Mouse (Mus musculus): ENCODE data around the gene Cep164. TPM values are rescaled to one million over a fixed set of nuclear protein-coding genes. Genes with fewer than 3 reads are reported as not detected.
A peak's percentile ranks its signal among the peaks of the same experiment; 100 is the strongest.

Gene Cep164
- polyA plus RNA-seq, 1 experiment from 2014 or later: 5.4 TPM

GRCm38 (mm10) chr9:45754452-45755091, 73.9 kb downstream of the Cep164 start:
- 25% methylated on average over 8 of the region's 8 CpGs for WGBS (ENCODE audit: insufficient replicate concordance)
- H3K4me3 ChIP-seq (ENCODE audit: low read depth, low read length): no peak overlapping the region
- H3K9me3 ChIP-seq (replicated peaks; ENCODE audit: control insufficient read depth, low read length): no peaks in the 10 kb centered on the region
- H3K27me3 ChIP-seq (ENCODE audit: control insufficient read depth, insufficient read depth, low read depth, low read length): no peaks in the 10 kb centered on the region
- no peak for ATAC-seq (ENCODE audit: low read depth)
- no peaks in the 10 kb centered on the region for H3K4me1 ChIP-seq (ENCODE audit: control insufficient read depth, low read depth, low read length)
- H3K27ac ChIP-seq (ENCODE audit: low read length): no peak overlapping the region
- no peaks in the 10 kb centered on the region for H3K36me3 ChIP-seq (ENCODE audit: control insufficient read depth, insufficient read depth)
- H3K9ac ChIP-seq (ENCODE audit: low read depth, low read length): no peak overlapping the region
- H3K4me2 ChIP-seq (ENCODE audit: low read depth, low read length): no peak overlapping the region

DNA sequence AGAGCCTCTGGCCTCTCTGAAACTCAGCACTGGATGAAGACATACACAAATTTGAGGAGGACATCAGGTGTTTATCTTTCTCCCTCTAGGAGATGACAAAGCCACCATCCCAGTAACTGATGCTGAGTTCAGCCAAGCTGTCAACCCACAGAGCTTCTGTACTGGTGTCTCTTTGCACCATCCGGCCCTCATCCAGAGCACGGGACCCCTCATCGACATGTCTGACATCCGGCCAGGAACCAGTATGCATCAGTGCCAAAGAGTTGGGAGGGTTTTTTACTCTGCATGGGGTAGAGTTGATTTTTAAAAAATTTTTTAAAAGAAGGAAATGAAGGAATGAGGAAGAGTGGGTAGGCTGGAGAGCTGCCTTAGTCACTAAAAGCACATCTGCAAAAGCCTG, 78.6 kb downstream of the Cep164 start:
- Histone ChIP-seq H3K9me3 (replicated peaks; ENCODE audit: control insufficient read depth, low read length) (no peaks in the 10 kb centered on the region), H3K4me1 (ENCODE audit: control insufficient read depth, low read depth, low read length) (no peaks in the 10 kb centered on the region), H3K27ac (ENCODE audit: low read length) (no peak overlapping the region), H3K36me3 (ENCODE audit: control insufficient read depth, insufficient read depth) (no peaks in the 10 kb centered on the region), H3K27me3 (ENCODE audit: control insufficient read depth, insufficient read depth, low read depth, low read length) (no peaks in the 10 kb centered on the region), H3K4me2 (ENCODE audit: low read depth, low read length) (no peak overlapping the region), H3K9ac (ENCODE audit: low read depth, low read length) (no peak overlapping the region), H3K4me3 (ENCODE audit: low read depth, low read length) (no peak overlapping the region)
- ATAC-seq (ENCODE audit: low read depth): no peak
- WGBS (ENCODE audit: insufficient replicate concordance): 69% methylated on average over 4 of the region's 4 CpGs

GRCm38 (mm10) chr9:45745451-45745850, 83.0 kb downstream of the Cep164 start:
- Histone ChIP-seq H3K4me3 (ENCODE audit: low read depth, low read length) (no peak overlapping the region), H3K27me3 (ENCODE audit: control insufficient read depth, insufficient read depth, low read depth, low read length) (no peaks in the 10 kb centered on the region), H3K9ac (ENCODE audit: low read depth, low read length) (no peak overlapping the region), H3K4me1 (ENCODE audit: control insufficient read depth, low read depth, low read length) (no peaks in the 10 kb centered on the region), H3K36me3 (ENCODE audit: control insufficient read depth, insufficient read depth) (no peaks in the 10 kb centered on the region), H3K4me2 (ENCODE audit: low read depth, low read length) (no peak overlapping the region), H3K27ac (ENCODE audit: low read length) (no peak overlapping the region), H3K9me3 (replicated peaks; ENCODE audit: control insufficient read depth, low read length) (no peaks in the 10 kb centered on the region)
- ATAC-seq (ENCODE audit: low read depth): peak; percentile 47; the same call in 1 of the 2 replicates
- WGBS (ENCODE audit: insufficient replicate concordance): 23% methylated on average over 7 of the region's 7 CpGs

DNA sequence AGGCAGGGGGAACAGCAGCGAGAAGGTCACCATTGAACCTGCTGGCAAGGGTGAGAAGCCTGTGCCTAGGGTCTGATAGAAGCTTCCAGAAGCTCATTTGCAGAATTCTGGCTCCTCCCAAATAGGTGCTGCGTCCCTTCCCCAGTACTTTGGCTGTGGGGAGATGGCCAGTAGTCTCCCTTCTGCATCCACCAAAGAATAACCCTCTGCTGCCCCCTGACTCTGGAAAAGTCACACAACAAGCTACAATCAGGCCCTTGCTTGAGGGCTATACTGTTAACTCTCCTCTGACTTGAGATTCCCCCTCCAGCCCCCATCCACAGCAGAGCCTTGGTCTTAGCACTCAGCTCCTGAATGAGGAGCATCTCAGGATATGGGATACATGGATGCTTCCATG, 87.9 kb downstream of the Cep164 start:
- H3K9ac ChIP-seq (ENCODE audit: low read depth, low read length): no peak overlapping the region
- 56% methylated on average over 2 of the region's 2 CpGs for WGBS (ENCODE audit: insufficient replicate concordance)
- H3K27ac ChIP-seq (ENCODE audit: low read length): no peak overlapping the region
- H3K4me2 ChIP-seq (ENCODE audit: low read depth, low read length): no peak overlapping the region
- no peaks in the 10 kb centered on the region for H3K36me3 ChIP-seq (ENCODE audit: control insufficient read depth, insufficient read depth)
- no peak overlapping the region for H3K4me3 ChIP-seq (ENCODE audit: low read depth, low read length)
- ATAC-seq (ENCODE audit: low read depth): no peak
- no peaks in the 10 kb centered on the region for H3K9me3 ChIP-seq (replicated peaks; ENCODE audit: control insufficient read depth, low read length)
- no peaks in the 10 kb centered on the region for H3K27me3 ChIP-seq (ENCODE audit: control insufficient read depth, insufficient read depth, low read depth, low read length)
- H3K4me1 ChIP-seq (ENCODE audit: control insufficient read depth, low read depth, low read length): no peaks in the 10 kb centered on the region

GRCm38 (mm10) chr9:45739702-45740583, 88.5 kb downstream of the Cep164 start:
- no peak overlapping the region for H3K4me3 ChIP-seq (ENCODE audit: low read depth, low read length)
- H3K36me3 ChIP-seq (ENCODE audit: control insufficient read depth, insufficient read depth): no peaks in the 10 kb centered on the region
- no peaks in the 10 kb centered on the region for H3K9me3 ChIP-seq (replicated peaks; ENCODE audit: control insufficient read depth, low read length)
- no peak overlapping the region for H3K9ac ChIP-seq (ENCODE audit: low read depth, low read length)
- no peaks in the 10 kb centered on the region for H3K27me3 ChIP-seq (ENCODE audit: control insufficient read depth, insufficient read depth, low read depth, low read length)
- no peak for ATAC-seq (ENCODE audit: low read depth)
- H3K4me1 ChIP-seq (ENCODE audit: control insufficient read depth, low read depth, low read length): no peaks in the 10 kb centered on the region
- no peak overlapping the region for H3K4me2 ChIP-seq (ENCODE audit: low read depth, low read length)
- WGBS (ENCODE audit: insufficient replicate concordance): 58% methylated on average over 17 of the region's 17 CpGs
- no peak overlapping the region for H3K27ac ChIP-seq (ENCODE audit: low read length)

DNA sequence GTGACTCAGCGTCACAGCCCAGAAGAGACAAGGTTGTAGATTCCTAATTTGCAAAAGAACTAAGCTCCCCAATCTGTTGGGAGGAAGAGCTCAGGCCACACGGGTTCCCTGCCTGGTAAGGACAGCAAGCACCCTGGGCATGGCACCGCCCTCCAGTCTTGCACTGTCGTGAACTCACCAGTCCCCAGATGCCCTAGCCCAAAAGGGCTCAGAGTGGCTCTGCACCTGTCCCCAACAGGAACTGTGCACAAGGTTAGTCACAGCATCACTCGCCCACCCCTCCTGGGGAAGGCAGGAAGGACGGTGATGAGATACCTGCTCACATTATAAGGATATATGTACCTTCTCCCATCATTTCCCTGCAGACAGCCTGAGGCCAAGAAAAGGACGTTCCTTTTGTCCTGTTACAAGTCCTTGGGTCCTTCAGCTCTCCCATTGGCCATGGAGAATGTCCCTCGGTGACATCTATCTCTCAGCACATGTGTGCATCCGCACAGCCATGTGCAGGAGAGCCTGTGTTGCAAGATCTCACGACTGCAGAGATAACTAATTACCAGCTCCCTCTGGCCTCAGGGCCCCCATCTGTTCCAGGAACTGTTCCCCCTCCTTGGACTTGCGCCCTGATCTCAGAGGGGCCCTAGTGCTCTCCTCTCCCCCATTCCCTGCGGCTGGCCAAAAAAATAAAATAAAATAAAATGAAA, 89.3 kb downstream of the Cep164 start:
- no peaks in the 10 kb centered on the region for H3K27me3 ChIP-seq (ENCODE audit: control insufficient read depth, insufficient read depth, low read depth, low read length)
- 55% methylated on average over 12 of the region's 12 CpGs for WGBS (ENCODE audit: insufficient replicate concordance)
- no peaks in the 10 kb centered on the region for H3K36me3 ChIP-seq (ENCODE audit: control insufficient read depth, insufficient read depth)
- H3K27ac ChIP-seq (ENCODE audit: low read length): no peak overlapping the region
- H3K9me3 ChIP-seq (replicated peaks; ENCODE audit: control insufficient read depth, low read length): no peaks in the 10 kb centered on the region
- no peak overlapping the region for H3K9ac ChIP-seq (ENCODE audit: low read depth, low read length)
- H3K4me3 ChIP-seq (ENCODE audit: low read depth, low read length): no peak overlapping the region
- H3K4me1 ChIP-seq (ENCODE audit: control insufficient read depth, low read depth, low read length): no peaks in the 10 kb centered on the region
- H3K4me2 ChIP-seq (ENCODE audit: low read depth, low read length): no peak overlapping the region
- no peak for ATAC-seq (ENCODE audit: low read depth)

- H3K27ac ChIP-seq (ENCODE audit: low read length): no peak overlapping the region
- WGBS (ENCODE audit: insufficient replicate concordance): 36% methylated on average over 6 of the region's 6 CpGs
- H3K9ac ChIP-seq (ENCODE audit: low read depth, low read length): no peak overlapping the region
- no peak for ATAC-seq (ENCODE audit: low read depth)
- H3K27me3 ChIP-seq (ENCODE audit: control insufficient read depth, insufficient read depth, low read depth, low read length): no peaks in the 10 kb centered on the region
- no peak overlapping the region for H3K4me2 ChIP-seq (ENCODE audit: low read depth, low read length)
- H3K4me1 ChIP-seq (ENCODE audit: control insufficient read depth, low read depth, low read length): no peaks in the 10 kb centered on the region
- H3K4me3 ChIP-seq (ENCODE audit: low read depth, low read length): no peak overlapping the region
- no peaks in the 10 kb centered on the region for H3K36me3 ChIP-seq (ENCODE audit: control insufficient read depth, insufficient read depth)
- H3K9me3 ChIP-seq (replicated peaks; ENCODE audit: control insufficient read depth, low read length): no peaks in the 10 kb centered on the region
Observed at GRCm38 (mm10) chr9:45733246-45733645, 95.2 kb downstream of the Cep164 start.

GRCm38 (mm10) chr9:45731851-45732250, 96.6 kb downstream of the Cep164 start:
- no peak for ATAC-seq (ENCODE audit: low read depth)
- Histone ChIP-seq H3K27me3 (ENCODE audit: control insufficient read depth, insufficient read depth, low read depth, low read length) (no peaks in the 10 kb centered on the region), H3K9ac (ENCODE audit: low read depth, low read length) (no peak overlapping the region), H3K36me3 (ENCODE audit: control insufficient read depth, insufficient read depth) (no peaks in the 10 kb centered on the region), H3K4me1 (ENCODE audit: control insufficient read depth, low read depth, low read length) (no peaks in the 10 kb centered on the region), H3K4me2 (ENCODE audit: low read depth, low read length) (no peak overlapping the region), H3K27ac (ENCODE audit: low read length) (no peak overlapping the region), H3K9me3 (replicated peaks; ENCODE audit: control insufficient read depth, low read length) (no peaks in the 10 kb centered on the region), H3K4me3 (ENCODE audit: low read depth, low read length) (no peak overlapping the region)
- 62% methylated on average over 5 of the region's 5 CpGs for WGBS (ENCODE audit: insufficient replicate concordance)

GRCm38 (mm10) chr9:45719997-45720396, 108.5 kb downstream of the Cep164 start:
- Histone ChIP-seq H3K27ac (ENCODE audit: low read length) (no peak overlapping the region), H3K27me3 (ENCODE audit: control insufficient read depth, insufficient read depth, low read depth, low read length) (no peaks in the 10 kb centered on the region), H3K9ac (ENCODE audit: low read depth, low read length) (no peak overlapping the region), H3K9me3 (replicated peaks; ENCODE audit: control insufficient read depth, low read length) (no peaks in the 10 kb centered on the region), H3K4me1 (ENCODE audit: control insufficient read depth, low read depth, low read length) (no peaks in the 10 kb centered on the region), H3K4me2 (ENCODE audit: low read depth, low read length) (no peak overlapping the region), H3K4me3 (ENCODE audit: low read depth, low read length) (no peak overlapping the region), H3K36me3 (ENCODE audit: control insufficient read depth, insufficient read depth) (no peaks in the 10 kb centered on the region)
- WGBS (ENCODE audit: insufficient replicate concordance): 39% methylated on average over 7 of the region's 7 CpGs
- no peak for ATAC-seq (ENCODE audit: low read depth)
